Mouse (Mus musculus): ENCODE results near the gene March10.

DNA sequence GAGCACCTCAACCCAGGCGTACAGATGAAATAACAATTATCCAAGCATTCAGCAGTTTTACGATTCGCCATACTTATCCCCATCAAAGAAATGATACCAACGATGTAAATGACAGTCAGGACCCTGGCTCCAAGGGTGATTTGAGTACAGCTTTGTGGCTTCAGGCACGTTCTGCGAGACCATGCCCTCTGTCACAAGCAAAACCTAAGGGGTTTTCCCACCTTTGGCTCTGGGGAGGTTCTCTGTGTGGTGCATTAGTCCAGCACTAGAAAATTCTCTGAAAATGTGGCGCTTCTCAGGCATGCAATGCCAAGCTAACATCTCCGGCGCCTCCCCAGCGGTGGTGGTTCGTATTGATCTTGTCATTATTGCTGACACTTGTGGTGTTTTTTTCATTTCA, 47.1 kb downstream of the March10 start:
- TF ChIP-seq GATA1 (IDR thresholded peaks at IDR 0.05; ENCODE audit: borderline replicate concordance, low read length): no peak
- no peak for TF ChIP-seq FLI1 (IDR thresholded peaks at IDR 0.05; ENCODE audit: low read length)

All from megakaryocyte, embryonic 14.5 days (primary cell).